Mouse (Mus musculus) c-Kit-positive CD71-negative TER-119-negative erythroid progenitor cells, embryonic 14.5 days (primary cell): ENCODE results near the gene Eya2.

Experiments used
- DNase-seq: peaks from one replicate; pipeline ENCODE4 v3.0.0-alpha.2; 2013; ENCODE audit warnings: low read depth

Gene Eya2

GRCm38 (mm10) chr2:165818985-165819948 is 224.4 kb downstream of the Eya2 start:
- DNase-seq: peak; percentile 65

- no peak for DNase-seq
These were observed 225.2 kb downstream of the Eya2 start for GRCm38 (mm10) chr2:165820073-165820472.

GRCm38 (mm10) chr2:165820504-165821095 is 225.8 kb downstream of the Eya2 start:
- no peak for DNase-seq
